Comparison of ENCODE assay signal across 9 mouse cellular contexts in genomic region chr10:75779206-75780174, GRCm38 (mm10). TPM values are rescaled to one million over a fixed set of nuclear protein-coding genes. Genes with fewer than 3 reads are reported as not detected.
DNase-seq lines count a peak whose midpoint lies in the region; ATAC-seq and TF ChIP-seq lines count a peak whose summit lies in the region.
"Had no signal": no experiment of that assay in that cellular context is flagged by ENCODE, and none has a peak within 500 bp of the region (broad histone marks: within the 10 kb centered on the region; RNA-seq: fewer than 3 reads in every experiment).

No protein-coding gene starts in this region.

- peak overlapping the region; percentile 60 for H3K4me3 ChIP-seq in heart, embryonic 10.5 days
- peak overlapping the region; percentile 85; the same call in 1 of the 2 replicates for H3K4me3 ChIP-seq in E14TG2a.4 (replicated peaks; ENCODE audit: low read length)
- H3K4me3 ChIP-seq in liver, embryonic 16.5 days (ENCODE audit: low read depth, low read length) = peak overlapping the region; percentile 31
- H3K4me3 ChIP-seq: neural tube, embryonic 12.5 days had no signal

- no peak for TF ChIP-seq CTCF in E14TG2a.4 (conservative IDR thresholded peaks at IDR 0.05; ENCODE audit: low read length)

- no peaks in the 10 kb centered on the region for H3K9me3 ChIP-seq in heart, embryonic 10.5 days
- H3K9me3 ChIP-seq in E14TG2a.4 (ENCODE audit: low read length) = no peaks in the 10 kb centered on the region
- no peaks in the 10 kb centered on the region for H3K9me3 ChIP-seq in liver, embryonic 16.5 days (replicated peaks; ENCODE audit: control insufficient read depth, low read length)
- H3K9me3 ChIP-seq: neural tube, embryonic 12.5 days had no signal

- H3K9ac ChIP-seq in liver, embryonic 16.5 days (ENCODE audit: low read depth, low read length) = no peak overlapping the region
- H3K9ac ChIP-seq: neural tube, embryonic 12.5 days had no signal

- H3K27ac ChIP-seq in heart, embryonic 10.5 days = no peak overlapping the region
- no peak overlapping the region for H3K27ac ChIP-seq in liver, embryonic 16.5 days (ENCODE audit: low read length)
- H3K27ac ChIP-seq: neural tube, embryonic 12.5 days had no signal

- DNase-seq in heart, embryonic 10.5 days (ENCODE audit: low spot score) = no peak
- DNase-seq in heart, adult 18-20 months = no peak
- DNase-seq in kidney, adult 8-10 months = peak; percentile 69 to 80
- DNase-seq in left cerebral cortex, adult 8-10 months (ENCODE audit: low spot score in 2 of 2) = no peak
- no peak for DNase-seq in adrenal gland, postnatal 4 days (ENCODE audit: low spot score in 2 of 2)
- DNase-seq in cerebellum, adult 11 months = no peak

- peaks cover 13% of the 10 kb centered on the region for H3K4me1 ChIP-seq in heart, embryonic 10.5 days
- H3K4me1 ChIP-seq in E14TG2a.4 (replicated peaks; ENCODE audit: low read depth, low read length) = peaks cover 26% of the 10 kb centered on the region
- no peaks in the 10 kb centered on the region; the same call in 1 of the 2 replicates for H3K4me1 ChIP-seq in liver, embryonic 16.5 days (ENCODE audit: control insufficient read depth, low read depth, low read length)

- no peak for ATAC-seq in liver, embryonic 16.5 days (ENCODE audit: low read depth)

- H3K4me2 ChIP-seq in liver, embryonic 16.5 days (ENCODE audit: low read depth, low read length) = peak overlapping the region; percentile 60

- WGBS in heart, embryonic 10.5 days = 37% methylated on average over 15 of the region's 15 CpGs
- WGBS in liver, embryonic 16.5 days (ENCODE audit: insufficient replicate concordance) = 33% methylated on average over 15 of the region's 15 CpGs

- peaks cover 33% of the 10 kb centered on the region for H3K27me3 ChIP-seq in heart, embryonic 10.5 days (ENCODE audit: insufficient read depth, poor library complexity, severe bottlenecking)
- peaks cover 50% of the 10 kb centered on the region for H3K27me3 ChIP-seq in E14TG2a.4 (ENCODE audit: insufficient read depth, low read length)
- peaks cover 33% of the 10 kb centered on the region for H3K27me3 ChIP-seq in liver, embryonic 16.5 days (ENCODE audit: control insufficient read depth, insufficient read depth, low read depth, low read length)

- H3K36me3 ChIP-seq in heart, embryonic 10.5 days = no peaks in the 10 kb centered on the region
- no peaks in the 10 kb centered on the region for H3K36me3 ChIP-seq in E14TG2a.4 (ENCODE audit: insufficient read depth, low read length)
- no peaks in the 10 kb centered on the region for H3K36me3 ChIP-seq in liver, embryonic 16.5 days (ENCODE audit: control insufficient read depth, insufficient read depth)
- H3K36me3 ChIP-seq: neural tube, embryonic 12.5 days had no signal

RNA-seq across cellular contexts. Expression of gene Gm20441, which starts 1.3 kb away (rescaled TPM):
- polyA plus RNA-seq in heart, embryonic 10.5 days (2016; fragmentation: Nextera tagmentation; extraction: Ambion mirVana) = not detected in 2 replicates
- not detected for total RNA-seq in heart, adult 18-20 months (2021)
- polyA plus RNA-seq in liver, embryonic 16.5 days (2015; fragmentation: Nextera tagmentation; extraction: Ambion mirVana) = 0.18 TPM in 1 of 2 replicates, not detected in the other
- total RNA-seq in left cerebral cortex, adult 8-10 months (2022) = not detected
- under 1 TPM in 1 of 2 experiments, not detected in 1; 0.82 TPM for total RNA-seq in adrenal gland, postnatal 4 days (2021)
- polyA plus RNA-seq: neural tube, embryonic 12.5 days had no signal

RNA-seq across cellular contexts. Expression of gene Gstt3, which starts 1.7 kb away (rescaled TPM):
- polyA plus RNA-seq in heart, embryonic 10.5 days (2016; fragmentation: Nextera tagmentation; extraction: Ambion mirVana) = 2.6 and 4.2 TPM in 2 replicates
- total RNA-seq in heart, adult 18-20 months (2021) = 1 to 10 TPM; 3.7 to 5.0 TPM
- 14.1 and 16.3 TPM in 2 replicates for polyA plus RNA-seq in liver, embryonic 16.5 days (2015; fragmentation: Nextera tagmentation; extraction: Ambion mirVana)
- total RNA-seq in left cerebral cortex, adult 8-10 months (2022) = 1 to 10 TPM; 2.6 to 5.2 (median 3.8) TPM
- 10 to 100 TPM; 12.7 to 21.7 TPM for total RNA-seq in adrenal gland, postnatal 4 days (2021)

RNA-seq across cellular contexts. Expression of gene Ddt, which starts 6.3 kb away (rescaled TPM):
- polyA plus RNA-seq in heart, embryonic 10.5 days (2016; fragmentation: Nextera tagmentation; extraction: Ambion mirVana) = 51.9 and 108 TPM in 2 replicates
- total RNA-seq in heart, adult 18-20 months (2021) = 100 to 1,000 TPM in 1 of 2 experiments, 10 to 100 TPM in 1; 83.7 to 109 TPM
- polyA plus RNA-seq in liver, embryonic 16.5 days (2015; fragmentation: Nextera tagmentation; extraction: Ambion mirVana) = 222 and 239 TPM in 2 replicates
- total RNA-seq in left cerebral cortex, adult 8-10 months (2022) = 10 to 100 TPM; 41.6 to 58.4 (median 51.6) TPM
- total RNA-seq in adrenal gland, postnatal 4 days (2021) = 10 to 100 TPM; 57.0 to 67.9 TPM

RNA-seq across cellular contexts. Expression of gene Cabin1, which starts 15.3 kb away (rescaled TPM):
- polyA plus RNA-seq in heart, embryonic 10.5 days (2016; fragmentation: Nextera tagmentation; extraction: Ambion mirVana) = 20.0 and 24.0 TPM in 2 replicates
- 10 to 100 TPM; 15.2 to 20.9 TPM for total RNA-seq in heart, adult 18-20 months (2021)
- polyA plus RNA-seq in liver, embryonic 16.5 days (2015; fragmentation: Nextera tagmentation; extraction: Ambion mirVana) = 11.6 and 13.6 TPM in 2 replicates
- 10 to 100 TPM; 61.3 to 73.2 (median 69.6) TPM for total RNA-seq in left cerebral cortex, adult 8-10 months (2022)
- 10 to 100 TPM; 49.4 to 58.5 TPM for total RNA-seq in adrenal gland, postnatal 4 days (2021)

RNA-seq across cellular contexts. Expression of gene Gstt1, which starts 18.9 kb away (rescaled TPM):
- 5.1 and 17.3 TPM in 2 replicates for polyA plus RNA-seq in heart, embryonic 10.5 days (2016; fragmentation: Nextera tagmentation; extraction: Ambion mirVana)
- total RNA-seq in heart, adult 18-20 months (2021) = 10 to 100 TPM; 16.1 to 22.4 TPM
- 181 and 217 TPM in 2 replicates for polyA plus RNA-seq in liver, embryonic 16.5 days (2015; fragmentation: Nextera tagmentation; extraction: Ambion mirVana)
- 10 to 100 TPM; 13.3 to 16.5 (median 15.5) TPM for total RNA-seq in left cerebral cortex, adult 8-10 months (2022)
- 10 to 100 TPM; 21.1 to 30.2 TPM for total RNA-seq in adrenal gland, postnatal 4 days (2021)

Comparison
In these comparisons a context has a peak if more than half of its experiments do, and no peak if none do; other contexts are left out.
1. DNase-seq: peak in kidney, adult 8-10 months (2 of 2); none in heart, embryonic 10.5 days (single experiment), heart, adult 18-20 months (0 of 2), left cerebral cortex, adult 8-10 months (0 of 2), adrenal gland, postnatal 4 days (0 of 2) and cerebellum, adult 11 months (single experiment).
2. H3K4me3 ChIP-seq: peak in every context shown above with its lines; median percentile 85 in E14TG2a.4; 60 in heart, embryonic 10.5 days; 31 in liver, embryonic 16.5 days.